Mouse (Mus musculus) left cerebral cortex, adult 8-10 months (tissue): ENCODE data around the gene Fn1. TPM values are rescaled to one million over a fixed set of nuclear protein-coding genes. Genes with fewer than 3 reads are reported as not detected.

Source experiments
- DNase-seq, 2 experiments: peaks; one replicate each; pipeline ENCODE4 v3.0.0; 2022; ENCODE audit warnings: low spot score in 2 of 2
- total RNA-seq, 4 experiments: library from RNA; stranded (reverse); gene quantifications; 2 replicates each; pipeline ENCODE4 v1.2.4; 2022

Gene Fn1
- total RNA-seq, 4 experiments from 2014 or later, result 40.4 to 47.7 (median 47.3) TPM

DNA sequence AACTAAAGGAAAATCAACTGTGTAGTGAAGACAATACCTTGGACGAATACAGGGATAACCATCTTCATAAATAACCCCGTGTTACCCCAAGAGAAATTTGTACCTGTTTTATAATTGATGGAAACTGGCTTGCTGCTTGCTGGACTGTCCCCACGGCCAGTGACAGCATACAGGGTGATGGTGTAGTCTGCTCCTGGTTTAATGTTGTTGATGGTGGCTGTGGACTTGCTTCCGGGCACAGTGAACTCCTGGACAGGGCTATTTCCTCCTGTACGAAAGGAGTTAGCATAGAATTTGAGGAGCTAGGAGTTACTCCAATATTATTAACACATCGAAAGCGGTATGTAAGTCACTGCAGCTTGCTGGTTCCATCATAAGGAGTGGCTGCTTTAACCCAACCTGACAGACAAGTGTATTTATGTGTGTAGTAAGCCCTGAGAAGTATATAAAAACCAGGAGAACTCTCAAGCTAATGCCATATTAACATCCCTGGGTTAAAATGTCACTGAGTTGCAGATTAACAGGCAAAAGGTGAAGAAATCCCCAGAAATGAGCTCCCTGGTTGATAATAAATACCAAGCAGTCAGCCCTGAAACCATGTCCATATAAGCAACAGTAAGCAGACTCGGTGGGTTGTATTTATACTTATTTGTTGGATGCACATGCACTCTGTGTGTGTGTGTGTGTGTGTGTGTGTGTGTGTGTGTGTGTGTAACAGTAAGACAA is 46.2 kb downstream of the Fn1 start:
- no peak for DNase-seq

GRCm38 (mm10) chr1:71605751-71606150 is 47.2 kb downstream of the Fn1 start:
- no peak for DNase-seq

GRCm38 (mm10) chr1:71595365-71595764 is 57.6 kb downstream of the Fn1 start:
- no peak for DNase-seq

DNA sequence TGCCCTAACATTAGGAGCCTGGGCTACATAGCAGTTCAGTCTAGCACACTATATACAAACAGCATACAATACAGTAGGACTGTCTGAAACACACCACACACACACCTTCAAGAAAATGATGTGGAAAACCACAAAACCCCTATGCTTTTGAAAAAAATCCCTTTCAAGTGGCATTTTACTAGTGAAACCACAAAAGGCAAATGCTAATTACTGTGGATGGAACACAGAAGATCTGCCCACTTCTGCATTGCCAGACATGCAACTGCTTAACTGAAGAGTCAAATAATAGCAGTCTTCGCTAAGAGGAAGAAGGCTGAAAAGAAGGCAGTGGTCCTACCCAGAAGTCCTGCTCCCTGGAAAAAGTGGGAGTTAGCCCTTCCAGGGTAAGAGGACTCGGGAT is 58.7 kb downstream of the Fn1 start:
- DNase-seq, result no peak

GRCm38 (mm10) chr1:71593184-71593583 is 59.8 kb downstream of the Fn1 start:
- no peak for DNase-seq

DNA sequence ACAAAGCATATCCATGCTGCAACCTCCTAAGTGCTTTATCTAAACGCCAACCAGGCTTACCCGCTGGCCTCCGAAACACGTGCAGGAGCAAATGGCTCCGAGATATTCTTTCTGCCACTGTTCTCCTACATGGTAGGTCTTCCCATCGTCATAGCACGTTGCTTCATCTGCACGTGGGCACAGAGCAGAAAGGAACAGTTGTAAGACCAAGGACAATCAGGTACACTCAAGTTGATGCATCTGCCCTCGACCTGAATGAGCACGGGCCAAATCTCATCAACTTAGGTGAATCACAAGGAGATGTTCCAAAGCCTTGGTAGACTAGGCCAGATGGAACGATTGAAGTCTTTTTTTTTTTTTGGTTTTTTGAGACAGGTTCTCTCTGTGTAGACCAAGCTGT is 63.0 kb downstream of the Fn1 start:
- no peak for DNase-seq

DNA sequence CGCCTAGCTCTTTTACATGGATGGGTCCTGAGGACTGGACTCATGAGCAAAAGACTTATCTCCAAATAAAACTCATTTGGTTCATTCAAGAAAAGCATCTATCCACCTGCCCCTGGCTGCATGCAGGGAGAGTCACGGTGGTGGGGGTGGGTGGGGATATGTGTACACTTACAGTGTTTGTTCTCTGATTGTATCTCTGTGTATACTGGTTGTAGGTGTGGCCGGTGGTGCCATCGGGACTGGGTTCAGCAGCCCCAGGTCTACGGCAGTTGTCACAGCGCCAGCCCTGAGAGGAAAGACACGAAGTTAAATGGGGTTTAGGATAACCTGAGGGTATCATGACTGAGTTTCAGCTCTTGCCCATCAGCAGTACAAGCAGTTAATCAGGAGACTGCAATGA is 66.3 kb downstream of the Fn1 start:
- DNase-seq, result no peak

GRCm38 (mm10) chr1:71583900-71584299 is 69.1 kb downstream of the Fn1 start:
- no peak for DNase-seq

GRCm38 (mm10) chr1:71583302-71583701 is 69.7 kb downstream of the Fn1 start:
- no peak for DNase-seq

GRCm38 (mm10) chr1:71580408-71580807 is 72.6 kb downstream of the Fn1 start:
- no peak for DNase-seq

GRCm38 (mm10) chr1:71579526-71579925 is 73.5 kb downstream of the Fn1 start:
- DNase-seq, result no peak

- DNase-seq, result no peak
Observed at GRCm38 (mm10) chr1:71576837-71577236, 76.2 kb downstream of the Fn1 start.

DNA sequence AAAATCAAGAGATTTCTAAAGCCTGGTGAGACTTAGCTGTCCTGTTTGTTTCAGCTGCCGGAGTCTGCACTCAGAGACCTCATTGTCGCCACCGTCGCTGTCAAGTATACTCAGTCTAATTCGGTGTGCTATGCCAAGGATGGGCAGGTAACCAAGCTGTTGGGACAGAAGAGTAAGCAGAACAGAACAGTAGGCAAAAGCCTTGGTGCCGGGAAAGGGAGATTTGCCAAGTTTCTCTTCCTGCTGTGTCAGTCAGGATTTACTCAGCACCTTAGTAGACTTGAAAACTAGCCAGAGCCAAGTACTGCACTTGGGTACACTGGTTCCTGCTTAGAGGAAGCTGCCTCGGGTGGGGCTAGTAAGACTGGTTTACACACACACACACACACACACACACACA is 77.0 kb downstream of the Fn1 start:
- DNase-seq, result no peak

DNA sequence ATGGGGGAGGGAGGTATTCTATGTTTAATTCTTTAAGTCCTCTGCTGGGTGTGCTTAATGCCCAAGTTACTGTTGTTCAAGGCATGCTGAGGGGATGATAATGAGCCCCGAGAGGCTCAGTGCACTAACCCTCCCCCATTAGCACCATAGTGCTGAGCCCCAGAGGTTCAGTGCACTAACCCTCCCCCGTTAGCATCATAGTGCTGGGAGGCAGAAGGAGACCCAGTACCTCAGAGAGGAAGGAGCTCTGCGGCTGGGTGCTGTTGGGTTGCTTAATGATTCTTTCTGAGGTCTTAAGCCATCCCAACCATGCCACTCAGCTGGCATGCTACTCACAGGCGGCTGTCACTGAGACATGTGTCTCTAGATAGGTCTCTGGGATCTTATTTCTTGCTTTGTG is 82.9 kb downstream of the Fn1 start:
- DNase-seq, result no peak

DNA sequence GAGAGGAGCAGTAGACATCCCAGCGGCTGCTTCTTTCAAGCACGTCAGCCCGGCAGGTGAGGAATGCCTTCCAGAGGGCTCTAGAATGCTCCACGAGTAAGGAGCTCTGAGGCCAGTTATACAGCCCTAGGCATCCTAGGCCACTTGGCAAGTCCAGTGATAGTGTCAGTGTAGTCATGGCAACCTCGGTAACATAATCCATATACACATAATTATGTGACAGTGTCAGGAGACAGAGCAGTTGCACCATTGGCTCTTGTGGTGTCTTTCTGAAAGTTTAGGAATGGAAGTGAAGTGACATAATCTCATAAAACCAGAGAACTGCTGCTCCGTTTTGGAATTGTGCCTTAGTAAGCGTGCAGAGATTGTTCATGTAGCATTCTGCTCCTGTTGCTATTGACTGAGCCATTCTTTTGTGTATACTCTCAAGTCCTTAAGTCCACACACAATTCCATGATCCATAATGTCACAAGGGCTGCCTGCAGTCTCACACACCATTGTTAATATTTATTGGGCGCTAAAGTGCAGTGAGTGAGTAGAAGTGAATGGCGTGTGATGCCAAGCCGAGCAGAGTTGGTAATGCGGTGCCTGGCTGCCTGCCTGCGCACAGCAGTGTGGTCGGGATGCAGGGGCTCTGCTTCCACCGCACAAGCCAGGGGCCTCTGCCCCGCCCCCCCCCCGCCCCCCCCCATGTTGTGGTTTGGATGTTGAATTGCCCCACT is 85.0 kb downstream of the Fn1 start:
- DNase-seq, result no peak

DNA sequence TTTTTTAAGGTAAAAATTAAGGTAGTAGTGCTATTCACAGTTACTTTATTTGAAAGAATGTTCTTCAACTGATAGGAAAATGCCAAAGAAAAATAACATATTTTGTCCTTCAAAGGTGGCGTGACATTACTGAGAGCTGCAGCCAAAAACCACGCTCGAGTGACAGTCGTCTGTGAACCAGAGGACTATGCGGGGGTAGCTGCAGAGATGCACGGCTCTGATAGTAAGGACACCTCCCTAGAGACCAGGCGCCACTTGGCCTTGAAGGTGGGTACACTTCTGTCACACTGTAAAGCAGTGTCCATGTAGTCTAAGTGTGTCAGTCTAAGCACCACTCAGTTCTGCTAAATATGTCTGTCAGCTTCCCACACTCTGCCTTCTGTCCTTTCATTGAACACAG is 88.7 kb downstream of the Fn1 start:
- no peak for DNase-seq

- DNase-seq, result no peak
Observed at GRCm38 (mm10) chr1:71560626-71561025, 92.4 kb downstream of the Fn1 start.

- DNase-seq, result peak; percentile 65 to 85
Observed at GRCm38 (mm10) chr1:71556688-71557612, 96.0 kb downstream of the Fn1 start, which contains the start of gene Atic. Gene Atic, plus strand, starts transcription at chr1:71557150.

GRCm38 (mm10) chr1:71550626-71551195 is 102.3 kb downstream of the Fn1 start:
- DNase-seq, result no peak

- DNase-seq, result no peak
Observed at GRCm38 (mm10) chr1:71540437-71540836, 112.6 kb downstream of the Fn1 start.

GRCm38 (mm10) chr1:71539641-71540040 is 113.4 kb downstream of the Fn1 start:
- no peak for DNase-seq
